In genomic region chr15:83696681-83697381, GRCm38 (mm10) we compare ENCODE assay signal across 10 mouse cellular contexts. TPM values are rescaled to one million over a fixed set of nuclear protein-coding genes. Genes with fewer than 3 reads are reported as not detected.
DNase-seq lines count a peak whose midpoint lies in the region; ATAC-seq lines count a peak whose summit lies in the region.
"Had no signal": no experiment of that assay in that cellular context is flagged by ENCODE, and none has a peak within 500 bp of the region (broad histone marks: within the 10 kb centered on the region; RNA-seq: fewer than 3 reads in every experiment).

No protein-coding gene starts in this region.

- no peak for ATAC-seq in liver, embryonic 12.5 days
- ATAC-seq in hindbrain, embryonic 14.5 days (ENCODE audit: low FRiP score) = no peak
- no peak for ATAC-seq in granulocyte monocyte progenitor cell, adult 5-6 weeks (replicated peaks; ENCODE audit: poor library complexity, severe bottlenecking)

- 62% methylated on average over 14 of the region's 14 CpGs for WGBS in liver, embryonic 12.5 days (ENCODE audit: insufficient replicate concordance)
- WGBS in hindbrain, embryonic 14.5 days = 46% methylated on average over 14 of the region's 14 CpGs

- H3K4me1 ChIP-seq in liver, embryonic 12.5 days = no peaks in the 10 kb centered on the region
- peaks cover 29% of the 10 kb centered on the region for H3K4me1 ChIP-seq in hindbrain, embryonic 14.5 days (replicated peaks; ENCODE audit: control insufficient read depth, insufficient read depth, low read length)

- H3K9ac ChIP-seq in liver, embryonic 12.5 days = no peak overlapping the region
- H3K9ac ChIP-seq in hindbrain, embryonic 14.5 days = peak overlapping the region; percentile 20; the same call in 1 of the 2 replicates

- no peak overlapping the region for H3K27ac ChIP-seq in liver, embryonic 12.5 days
- H3K27ac ChIP-seq in hindbrain, embryonic 14.5 days = no peak overlapping the region

- H3K9me3 ChIP-seq in liver, embryonic 12.5 days (replicated peaks) = no peaks in the 10 kb centered on the region
- no peaks in the 10 kb centered on the region for H3K9me3 ChIP-seq in hindbrain, embryonic 14.5 days (ENCODE audit: control insufficient read depth, low read length)

- H3K4me2 ChIP-seq in liver, embryonic 12.5 days = no peak overlapping the region
- no peak overlapping the region for H3K4me2 ChIP-seq in hindbrain, embryonic 14.5 days (replicated peaks)

- DNase-seq in cerebellum, postnatal 14 days = peak; percentile 28 to 46
- no peak for DNase-seq in cerebellum, postnatal 36 days
- DNase-seq in liver = peak; percentile 46
- DNase-seq in hindbrain, embryonic 14.5 days (ENCODE audit: low spot score) = peak; percentile 49
- peak; percentile 20 for DNase-seq in lung, postnatal 14 days
- DNase-seq in spleen, postnatal 4 days (ENCODE audit: low spot score in 2 of 2) = no peak
- DNase-seq: thymus, postnatal 25 days had no signal

- no peak overlapping the region for H3K4me3 ChIP-seq in liver, embryonic 12.5 days
- H3K4me3 ChIP-seq in hindbrain, embryonic 14.5 days (replicated peaks; ENCODE audit: low read length) = no peak overlapping the region
- H3K4me3 ChIP-seq: erythroblast, embryonic 14.5 days had no signal

- H3K27me3 ChIP-seq in liver, embryonic 12.5 days (replicated peaks) = no peaks in the 10 kb centered on the region
- H3K27me3 ChIP-seq in hindbrain, embryonic 14.5 days (ENCODE audit: control insufficient read depth, insufficient read depth, low read length) = no peaks in the 10 kb centered on the region

- no peaks in the 10 kb centered on the region for H3K36me3 ChIP-seq in liver, embryonic 12.5 days
- H3K36me3 ChIP-seq in hindbrain, embryonic 14.5 days (replicated peaks; ENCODE audit: control insufficient read depth, insufficient read depth) = no peaks in the 10 kb centered on the region

RNA-seq across cellular contexts. Expression of gene Scube1, which starts 28.0 kb away (rescaled TPM):
- polyA plus RNA-seq in liver, embryonic 12.5 days (2016; fragmentation: Nextera tagmentation; extraction: Ambion mirVana) = 0.50 and 0.72 TPM in 2 replicates
- 10.4 and 12.7 TPM in 2 replicates for polyA plus RNA-seq in hindbrain, embryonic 14.5 days (2014; fragmentation: Nextera tagmentation; extraction: Ambion mirVana)
- not detected in 2 replicates for total RNA-seq in granulocyte monocyte progenitor cell, adult 5-6 weeks (2014; fragmentation: Nextera tagmentation)
- not detected in 2 replicates for total RNA-seq in granulocyte monocyte progenitor cell, adult 5-6 weeks (2017)
- polyA plus RNA-seq: erythroblast, embryonic 14.5 days had no signal

Comparison
In these comparisons a context has a peak if more than half of its experiments do, and no peak if none do; other contexts are left out.
1. DNase-seq: peak in cerebellum, postnatal 14 days (2 of 2), liver (single experiment), hindbrain, embryonic 14.5 days (single experiment) and lung, postnatal 14 days (single experiment); none in cerebellum, postnatal 36 days (0 of 2) and spleen, postnatal 4 days (0 of 2).